ENCODE assay signal across 14 mouse cellular contexts in the genomic region with DNA sequence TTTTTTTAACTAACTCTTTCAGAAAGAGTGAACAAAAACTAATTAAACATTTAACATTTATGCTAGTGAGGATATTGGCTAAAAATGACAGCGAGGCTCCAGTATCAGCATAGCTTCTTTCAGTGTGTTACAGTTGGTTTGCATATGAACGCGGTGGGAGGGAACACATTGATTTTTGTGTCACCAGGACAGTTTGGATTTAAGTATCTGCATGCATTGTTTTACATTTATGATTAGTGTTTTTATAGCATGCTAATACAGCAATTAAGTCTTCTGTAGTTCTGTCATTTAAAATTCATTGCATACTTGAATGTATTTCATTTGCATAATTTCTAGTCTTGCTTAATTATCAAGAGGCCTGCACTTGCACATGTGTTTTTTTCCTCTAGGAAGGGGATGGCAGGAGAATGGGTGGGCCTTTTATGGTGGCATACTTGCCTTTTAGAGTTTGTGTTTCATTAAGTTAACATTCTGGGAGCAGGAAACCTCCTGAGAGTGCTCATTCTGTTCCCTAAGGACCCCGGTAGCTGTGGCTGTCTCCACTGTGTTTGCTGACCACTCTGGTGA.
"Had no signal": no experiment of that assay in that cellular context is flagged by ENCODE, and none has a peak within 500 bp of the region (broad histone marks: within the 10 kb centered on the region; RNA-seq: fewer than 3 reads in every experiment).

No protein-coding gene starts in this region.

- H3K36me3 ChIP-seq: limb, embryonic 15.5 days; liver, embryonic 12.5 days; stomach, embryonic 15.5 days had no signal

- H3K9me3 ChIP-seq: limb, embryonic 15.5 days; liver, embryonic 12.5 days; megakaryocyte, embryonic 14.5 days; stomach, embryonic 15.5 days had no signal

- H3K4me1 ChIP-seq: limb, embryonic 15.5 days; stomach, embryonic 15.5 days had no signal

- DNase-seq: kidney, adult 18-20 months; kidney, postnatal 10 days; kidney, postnatal 4 days; lung, embryonic 14.5 days; lung, postnatal 14 days; right cerebral cortex, postnatal 14 days; thymus, adult 2 months; thymus, postnatal 25 days had no signal

- H3K4me2 ChIP-seq: limb, embryonic 15.5 days; liver, embryonic 12.5 days; lung, embryonic 14.5 days; stomach, embryonic 15.5 days had no signal

- H3K4me3 ChIP-seq: left cerebral cortex, adult 2 months; limb, embryonic 15.5 days; liver, embryonic 12.5 days; megakaryocyte, embryonic 14.5 days; stomach, embryonic 15.5 days had no signal

- H3K27me3 ChIP-seq: limb, embryonic 15.5 days; liver, embryonic 12.5 days; megakaryocyte, embryonic 14.5 days; stomach, embryonic 15.5 days had no signal

- H3K27ac ChIP-seq: left cerebral cortex, adult 2 months; limb, embryonic 15.5 days; liver, embryonic 12.5 days; macrophage; stomach, embryonic 15.5 days had no signal

- H3K9ac ChIP-seq: limb, embryonic 15.5 days; liver, embryonic 12.5 days; lung, embryonic 14.5 days; stomach, embryonic 15.5 days had no signal
